Mouse (Mus musculus): ENCODE measurements around the gene Ucp2. TPM values are rescaled to one million over a fixed set of nuclear protein-coding genes. Genes with fewer than 3 reads are reported as not detected.
"Not testable (repeated sequence)": the region's sequence is repeated elsewhere in the genome, so short reads cannot be mapped to it uniquely, and the experiment has no call there.

Ucp2 gene
- polyA plus RNA-seq, 1 experiment, result 550 TPM

GRCm38 (mm10) chr7:100474680-100475079 lies 18.5 kb upstream of the Ucp2 start:
- 13% methylated on average over 1 of the region's 1 CpGs for WGBS
- DNase-seq (ENCODE audit: low read depth, low spot score), result no peak

- no peak for DNase-seq (ENCODE audit: low read depth, low spot score)
- 59% methylated on average over 20 of the region's 20 CpGs for WGBS
Measured at GRCm38 (mm10) chr7:100479100-100479822, 13.9 kb upstream of the Ucp2 start.

- DNase-seq (ENCODE audit: low read depth, low spot score), result no peak
- WGBS, result 51% methylated on average over 15 of the region's 15 CpGs
Measured at GRCm38 (mm10) chr7:100479823-100480164, 13.3 kb upstream of the Ucp2 start.

GRCm38 (mm10) chr7:100480175-100480574 lies 13.0 kb upstream of the Ucp2 start:
- no peak for DNase-seq (ENCODE audit: low read depth, low spot score)
- WGBS, result 88% methylated on average over 17 of the region's 17 CpGs

GRCm38 (mm10) chr7:100482046-100482445 lies 11.1 kb upstream of the Ucp2 start:
- DNase-seq (ENCODE audit: low read depth, low spot score), result not testable (repeated sequence)
- 60% methylated on average over 2 of the region's 2 CpGs for WGBS

GRCm38 (mm10) chr7:100484493-100484892 lies 8.6 kb upstream of the Ucp2 start:
- no peak for DNase-seq (ENCODE audit: low read depth, low spot score)
- 83% methylated on average over 5 of the region's 5 CpGs for WGBS

- 60% methylated on average over 2 of the region's 2 CpGs for WGBS
- no peak for DNase-seq (ENCODE audit: low read depth, low spot score)
Measured at GRCm38 (mm10) chr7:100487301-100487700, 5.8 kb upstream of the Ucp2 start.

- DNase-seq (ENCODE audit: low read depth, low spot score), result no peak
- 54% methylated on average over 10 of the region's 10 CpGs for WGBS
Measured at GRCm38 (mm10) chr7:100488474-100489048, 4.6 kb upstream of the Ucp2 start.

GRCm38 (mm10) chr7:100492391-100493116 lies 583 bp upstream of the Ucp2 start:
- DNase-seq (ENCODE audit: low read depth, low spot score), result no peak
- WGBS, result 5% methylated on average over 36 of the region's 36 CpGs

- no peak for DNase-seq (ENCODE audit: low read depth, low spot score)
- WGBS, result 10% methylated on average over 19 of the region's 19 CpGs
Measured at GRCm38 (mm10) chr7:100493484-100494414, 612 bp downstream of the Ucp2 start.

- DNase-seq (ENCODE audit: low read depth, low spot score), result no peak
- 25% methylated on average over 7 of the region's 7 CpGs for WGBS
Measured at GRCm38 (mm10) chr7:100494415-100494831, 1.3 kb downstream of the Ucp2 start.

- 11% methylated on average over 8 of the region's 8 CpGs for WGBS
- DNase-seq (ENCODE audit: low read depth, low spot score), result no peak
Measured at GRCm38 (mm10) chr7:100495042-100495441, 1.9 kb downstream of the Ucp2 start.

- 12% methylated on average over 11 of the region's 11 CpGs for WGBS
- DNase-seq (ENCODE audit: low read depth, low spot score), result peak; percentile 96
Measured at GRCm38 (mm10) chr7:100495581-100496251, 2.6 kb downstream of the Ucp2 start.

GRCm38 (mm10) chr7:100496371-100496770 lies 3.2 kb downstream of the Ucp2 start:
- no peak for DNase-seq (ENCODE audit: low read depth, low spot score)
- WGBS, result 40% methylated on average over 6 of the region's 6 CpGs

- DNase-seq (ENCODE audit: low read depth, low spot score), result no peak
- WGBS, result 95% methylated on average over 9 of the region's 9 CpGs
Measured at GRCm38 (mm10) chr7:100496791-100497190, 3.7 kb downstream of the Ucp2 start.

GRCm38 (mm10) chr7:100497402-100497801 lies 4.3 kb downstream of the Ucp2 start:
- no peak for DNase-seq (ENCODE audit: low read depth, low spot score)
- 77% methylated on average over 4 of the region's 4 CpGs for WGBS

GRCm38 (mm10) chr7:100497982-100498381 lies 4.8 kb downstream of the Ucp2 start:
- whole genome bisulfite sequencing, result 86% methylated on average over 13 of the region's 13 CpGs
- no peak for DNase-seq (ENCODE audit: low read depth, low spot score)

GRCm38 (mm10) chr7:100499465-100499864 lies 6.3 kb downstream of the Ucp2 start:
- no peak for DNase-seq (ENCODE audit: low read depth, low spot score)

GRCm38 (mm10) chr7:100500276-100500977 lies 7.3 kb downstream of the Ucp2 start:
- DNase-seq (ENCODE audit: low read depth, low spot score), result no peak
- 44% methylated on average over 16 of the region's 16 CpGs for WGBS

Measured in large intestine, adult 2 months (tissue).